Mouse (Mus musculus) kidney, adult 8-10 months (tissue): ENCODE measurements around the gene Gadd45gip1.
"Not testable (repeated sequence)": the region's sequence is repeated elsewhere in the genome, so short reads cannot be mapped to it uniquely, and the experiment has no call there.

Experiments
- DNase-seq, 2 experiments: peaks; one replicate each; pipeline ENCODE4 v3.0.0; 2022

Gadd45gip1 gene

DNA sequence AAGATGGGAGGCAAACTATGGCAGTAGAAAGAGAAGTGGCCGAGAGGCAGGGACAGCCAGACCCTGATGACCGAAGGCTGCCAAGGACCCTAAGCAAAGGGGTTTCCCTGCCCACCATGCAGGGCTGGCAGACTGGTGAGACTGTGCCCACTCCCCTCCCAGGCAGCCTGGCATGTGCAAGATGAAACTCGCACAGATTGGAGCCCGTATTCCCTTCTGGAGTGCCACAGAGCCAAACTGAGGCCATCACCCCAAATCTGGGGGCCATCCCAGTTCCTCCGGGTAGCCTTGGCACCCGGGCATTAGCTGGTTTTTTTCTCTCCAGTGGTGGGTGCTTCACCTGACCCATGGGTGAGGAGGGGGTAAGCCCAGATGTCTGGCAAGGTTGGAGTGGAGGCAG lies 33.4 kb upstream of the Gadd45gip1 start:
- no peak for DNase-seq

DNA sequence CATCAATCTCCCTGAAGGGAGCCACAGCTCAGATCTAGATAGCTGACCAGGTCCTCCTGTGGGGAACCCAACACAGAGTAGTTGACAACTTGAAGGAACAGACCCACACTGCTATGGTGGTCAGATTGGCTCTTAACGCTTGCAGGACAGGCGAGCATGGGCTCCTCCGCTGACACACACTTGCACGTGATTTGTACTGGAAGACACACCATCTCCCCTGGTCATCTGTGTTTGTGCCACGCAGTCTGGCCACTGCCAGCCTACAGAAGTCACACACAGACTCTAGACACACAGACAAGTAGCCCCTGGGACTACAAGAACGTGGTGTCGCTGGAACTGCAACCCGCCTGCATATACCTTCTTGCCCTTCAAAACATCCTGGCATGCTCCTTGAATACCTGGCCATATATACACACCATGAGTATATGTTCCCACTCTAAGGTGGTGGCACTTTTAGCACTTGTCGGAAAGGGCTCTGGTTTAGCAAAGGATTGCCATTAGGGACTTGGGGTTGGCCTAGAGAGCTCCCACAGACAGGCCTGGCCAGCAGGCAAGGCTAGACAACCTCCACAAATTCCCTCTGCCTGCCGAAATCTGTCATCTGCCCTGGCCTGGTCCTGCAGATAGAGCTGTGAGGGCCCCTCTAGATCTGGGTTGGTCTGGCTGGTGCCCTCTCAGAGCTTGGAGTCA lies 32.7 kb upstream of the Gadd45gip1 start:
- no peak for DNase-seq

DNA sequence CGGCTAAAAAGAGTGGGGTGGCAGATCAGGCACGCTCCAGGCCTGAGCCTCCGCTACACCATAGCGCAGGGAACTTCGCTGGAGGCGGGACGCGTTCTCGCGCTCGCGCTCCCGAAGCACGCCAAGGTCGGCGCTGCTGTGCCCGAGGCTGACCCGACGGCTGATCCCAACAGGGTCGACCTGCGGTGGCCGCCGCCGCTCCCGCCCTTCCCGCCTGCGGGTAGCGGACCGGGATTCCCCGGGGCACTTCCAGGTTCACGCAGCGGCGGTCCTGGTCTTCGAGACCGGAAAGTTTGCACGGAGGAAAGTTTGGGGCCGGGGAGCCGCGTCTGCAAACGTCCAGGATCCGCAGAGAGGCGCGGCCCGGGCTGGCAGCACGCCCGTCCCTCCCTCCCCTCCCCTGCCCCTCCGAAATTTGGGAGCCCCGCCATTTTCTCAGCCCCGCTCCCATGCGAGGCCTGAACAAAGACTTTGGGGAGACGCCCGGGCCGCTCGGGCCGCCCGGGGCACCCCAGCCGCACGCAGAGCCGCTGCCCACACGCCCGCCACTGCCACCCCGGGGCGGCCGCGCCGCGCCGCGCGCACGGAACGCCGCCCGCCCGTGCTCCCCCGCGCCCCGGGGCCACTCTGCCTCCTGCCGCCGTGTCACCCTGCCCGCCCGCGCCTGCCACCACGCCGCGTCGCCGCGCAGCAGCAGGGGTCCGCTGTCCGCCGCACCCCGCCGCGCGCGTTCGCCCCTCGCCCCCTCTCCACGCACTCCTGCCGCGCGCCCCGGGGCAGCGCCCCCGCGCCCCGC lies 32.0 kb upstream of the Gadd45gip1 start:
- peak; percentile 29 to 47 for DNase-seq

DNA sequence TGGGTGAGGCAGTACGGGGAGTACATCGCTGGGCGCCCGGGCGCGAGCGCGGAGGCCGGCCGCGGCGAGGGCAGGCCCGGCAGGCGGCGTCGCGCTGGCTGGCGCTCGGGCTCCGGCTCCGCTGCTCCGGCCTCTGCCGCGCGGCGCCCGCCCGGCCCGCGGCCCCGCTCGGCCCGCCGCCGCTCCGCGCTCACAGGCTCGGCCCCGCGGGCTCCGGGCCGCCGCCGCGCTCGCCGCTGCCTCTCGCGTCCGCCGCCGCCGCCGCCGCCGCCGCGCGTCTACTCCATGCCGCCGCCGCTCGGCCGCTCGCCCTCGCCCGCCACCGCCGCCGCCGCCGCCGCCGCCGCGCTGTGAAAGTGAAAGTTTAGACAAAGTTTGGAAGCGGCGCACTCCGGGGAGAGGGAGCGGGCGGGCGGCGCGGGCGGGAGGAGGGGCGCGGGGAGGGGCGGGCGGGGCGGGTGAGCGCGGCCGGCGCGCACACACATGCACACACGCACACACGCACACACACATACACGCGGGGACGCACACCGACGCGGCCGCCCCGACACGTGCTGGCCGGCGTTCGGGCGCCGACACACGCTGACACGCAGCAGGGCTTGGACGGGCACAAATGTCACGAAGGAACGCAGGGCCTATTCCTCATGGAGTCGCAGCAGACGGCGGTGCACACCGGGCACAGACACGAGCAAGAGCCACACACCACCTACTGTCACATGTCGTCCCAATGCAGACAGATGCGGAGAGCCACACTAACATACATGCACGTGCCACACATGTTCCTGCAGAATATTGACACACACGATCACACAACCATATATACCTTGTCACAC lies 31.1 kb upstream of the Gadd45gip1 start, which contains the start of gene Nfix:
Gene Nfix (minus strand): TSS at position 346 of the 833 bp plus-strand sequence.
- peak; percentile 58 to 63 for DNase-seq

DNA sequence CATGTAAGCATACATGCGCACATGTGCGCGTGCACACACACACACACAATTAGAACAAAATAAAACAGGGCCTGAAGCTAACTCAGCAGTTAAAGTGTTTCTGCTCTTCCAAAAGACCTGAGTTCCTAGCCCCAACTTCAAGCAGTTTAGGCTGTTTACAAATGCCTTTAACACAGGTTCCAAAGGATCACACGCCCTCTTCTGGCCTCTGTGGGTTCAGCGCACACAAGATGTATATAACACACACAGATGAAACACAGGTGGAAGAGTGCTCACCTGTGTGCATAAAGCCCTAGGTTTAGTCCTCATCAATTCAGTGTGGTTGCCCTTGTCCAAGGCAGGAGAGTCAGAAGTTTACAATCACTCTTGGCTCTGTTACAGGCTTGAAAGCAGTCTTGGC lies 25.3 kb upstream of the Gadd45gip1 start:
- no peak for DNase-seq

DNA sequence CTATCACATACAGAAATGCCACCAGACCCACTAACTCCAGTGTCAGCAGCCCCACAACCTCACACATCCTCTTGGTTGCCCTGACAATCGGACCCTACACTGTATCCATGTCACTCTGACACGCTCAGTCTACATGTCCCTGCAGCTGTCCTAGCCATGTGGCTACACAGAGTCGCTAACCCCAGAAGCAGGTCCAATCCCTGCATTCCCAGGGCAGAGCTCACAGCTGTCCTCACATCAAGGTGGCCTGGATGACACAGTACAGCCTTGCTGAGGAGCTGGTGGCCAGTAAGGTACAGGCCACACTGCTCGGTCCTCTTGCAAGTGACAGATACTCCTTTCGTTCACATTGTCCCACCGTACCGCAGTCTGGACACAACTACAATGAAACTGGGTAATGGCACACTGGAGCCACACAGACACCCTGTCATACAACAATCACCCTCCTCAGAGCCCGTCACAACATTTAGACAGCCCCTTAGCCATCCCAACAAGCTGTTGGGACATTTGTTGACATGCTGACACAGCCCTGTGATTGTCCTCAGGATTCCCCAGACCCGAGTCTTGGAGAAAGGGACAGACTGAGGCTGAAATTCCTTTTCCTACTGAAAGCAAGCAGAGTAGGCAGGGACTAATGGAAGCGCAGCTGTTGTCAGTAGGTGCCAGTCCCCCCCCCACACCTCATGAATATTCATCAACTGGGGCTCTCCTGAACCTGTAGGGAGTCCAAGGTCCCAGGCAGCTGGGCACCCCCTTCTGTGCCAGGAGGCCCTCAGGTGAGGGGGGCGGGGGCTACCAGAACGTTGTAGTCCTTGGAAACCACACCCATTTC lies 22.0 kb upstream of the Gadd45gip1 start:
- DNase-seq, result no peak

DNA sequence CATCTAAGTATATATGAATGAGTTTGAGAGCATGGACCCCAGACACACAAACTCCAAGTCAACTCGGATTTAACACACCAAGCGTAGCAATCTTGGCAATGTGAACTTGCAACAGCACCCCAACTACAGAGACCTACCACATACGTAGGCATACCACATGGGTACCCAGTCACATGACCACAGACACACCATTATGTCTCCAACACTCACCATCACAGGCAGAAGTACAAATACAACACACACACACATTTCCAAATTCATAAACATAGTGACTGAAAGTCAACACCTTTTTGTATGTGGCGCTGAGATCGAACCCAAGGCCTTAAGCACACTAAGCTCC lies 21.4 kb upstream of the Gadd45gip1 start:
- DNase-seq, result no peak

DNA sequence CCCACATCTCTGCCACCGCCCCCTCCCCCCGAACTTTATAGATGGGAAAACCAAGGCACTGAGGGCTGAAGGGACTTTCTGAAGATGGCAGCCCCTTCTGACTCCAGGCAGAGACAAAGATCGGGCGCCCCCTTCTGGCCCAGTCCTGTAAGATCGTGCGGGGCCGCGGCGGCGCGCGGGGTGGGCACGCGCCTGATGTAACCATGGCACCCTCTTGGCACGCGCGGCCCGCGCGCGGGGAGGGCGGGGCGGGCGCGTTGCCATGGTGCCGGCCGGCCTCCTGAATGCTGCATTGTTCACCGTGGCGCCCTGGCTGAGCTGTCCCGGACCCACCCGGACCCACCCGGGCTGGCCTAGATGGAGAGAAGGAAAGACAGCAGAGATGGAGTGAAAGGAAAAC lies 20.4 kb upstream of the Gadd45gip1 start:
- DNase-seq, result peak; percentile 84 to 92

DNA sequence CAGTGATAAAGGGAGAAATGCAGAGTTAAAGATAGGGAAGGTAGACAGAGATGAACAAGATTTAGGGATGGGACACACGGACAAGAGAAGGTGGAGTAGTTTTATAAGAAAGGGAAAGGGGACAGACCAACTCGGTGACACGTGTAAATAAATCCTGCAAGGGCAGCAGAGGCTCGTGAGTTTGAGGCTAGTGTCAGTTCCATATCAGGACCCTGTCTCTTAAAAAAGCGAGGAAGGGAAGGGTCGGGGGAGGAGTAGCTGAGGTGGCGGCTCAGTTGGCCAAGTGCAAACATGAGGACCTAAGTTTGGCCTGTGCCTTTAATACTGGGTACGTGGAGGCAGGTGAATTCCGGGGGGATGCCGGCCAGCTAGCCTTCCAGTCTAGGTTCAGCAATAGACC lies 20.0 kb upstream of the Gadd45gip1 start:
- no peak for DNase-seq

DNA sequence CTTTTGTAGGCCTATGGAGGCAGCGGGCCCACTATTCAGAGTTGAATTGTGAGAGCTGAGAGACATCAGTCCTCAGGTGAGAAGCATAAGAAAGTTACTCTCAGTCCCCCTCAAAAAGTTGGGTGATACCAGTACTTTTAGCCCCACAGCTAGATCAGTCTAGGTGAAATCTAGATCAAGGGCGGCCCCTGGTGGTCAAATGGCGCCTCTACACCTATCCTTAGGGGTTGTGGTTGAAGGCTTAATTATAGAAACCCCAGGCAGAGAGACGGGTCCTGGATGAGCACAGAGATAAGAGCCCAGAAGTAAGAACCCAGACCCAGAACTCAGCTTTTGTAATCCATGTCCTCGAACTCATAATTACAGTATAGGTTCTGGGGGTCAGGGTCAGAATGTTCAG lies 18.3 kb upstream of the Gadd45gip1 start:
- DNase-seq, result peak; percentile 67 to 86

DNA sequence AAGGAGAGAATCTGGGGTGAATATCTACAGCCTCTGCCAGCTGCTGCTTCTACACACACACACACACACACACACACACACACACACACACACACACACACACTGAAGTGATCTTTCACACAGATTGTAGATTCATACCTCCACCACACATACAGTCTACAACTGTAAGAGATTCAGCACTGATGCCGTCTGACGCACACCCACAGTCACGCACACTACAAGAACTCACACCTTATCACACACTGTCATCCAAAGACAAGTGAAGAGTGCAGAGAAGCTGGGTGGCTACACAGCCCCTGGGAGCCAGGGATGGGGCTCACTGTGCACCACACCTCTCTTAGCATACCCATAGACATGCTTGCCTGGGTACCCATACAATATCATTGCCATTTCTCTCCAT lies 17.5 kb upstream of the Gadd45gip1 start:
- DNase-seq, result no peak

DNA sequence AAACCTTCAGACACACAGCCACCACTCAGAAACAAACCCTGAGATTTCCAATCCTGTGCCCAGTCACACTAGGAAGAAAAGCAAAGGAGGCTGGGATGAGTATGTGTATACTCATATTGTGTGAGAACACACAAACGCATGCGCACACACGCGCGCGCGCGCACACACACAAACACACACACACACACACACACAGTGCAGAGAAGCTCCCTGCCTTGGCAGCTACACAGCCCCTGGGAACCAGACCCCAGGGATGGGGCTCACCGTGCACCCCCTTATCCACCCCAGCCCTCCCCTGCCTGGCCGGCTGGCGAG lies 17.1 kb upstream of the Gadd45gip1 start:
- DNase-seq, result no peak

DNA sequence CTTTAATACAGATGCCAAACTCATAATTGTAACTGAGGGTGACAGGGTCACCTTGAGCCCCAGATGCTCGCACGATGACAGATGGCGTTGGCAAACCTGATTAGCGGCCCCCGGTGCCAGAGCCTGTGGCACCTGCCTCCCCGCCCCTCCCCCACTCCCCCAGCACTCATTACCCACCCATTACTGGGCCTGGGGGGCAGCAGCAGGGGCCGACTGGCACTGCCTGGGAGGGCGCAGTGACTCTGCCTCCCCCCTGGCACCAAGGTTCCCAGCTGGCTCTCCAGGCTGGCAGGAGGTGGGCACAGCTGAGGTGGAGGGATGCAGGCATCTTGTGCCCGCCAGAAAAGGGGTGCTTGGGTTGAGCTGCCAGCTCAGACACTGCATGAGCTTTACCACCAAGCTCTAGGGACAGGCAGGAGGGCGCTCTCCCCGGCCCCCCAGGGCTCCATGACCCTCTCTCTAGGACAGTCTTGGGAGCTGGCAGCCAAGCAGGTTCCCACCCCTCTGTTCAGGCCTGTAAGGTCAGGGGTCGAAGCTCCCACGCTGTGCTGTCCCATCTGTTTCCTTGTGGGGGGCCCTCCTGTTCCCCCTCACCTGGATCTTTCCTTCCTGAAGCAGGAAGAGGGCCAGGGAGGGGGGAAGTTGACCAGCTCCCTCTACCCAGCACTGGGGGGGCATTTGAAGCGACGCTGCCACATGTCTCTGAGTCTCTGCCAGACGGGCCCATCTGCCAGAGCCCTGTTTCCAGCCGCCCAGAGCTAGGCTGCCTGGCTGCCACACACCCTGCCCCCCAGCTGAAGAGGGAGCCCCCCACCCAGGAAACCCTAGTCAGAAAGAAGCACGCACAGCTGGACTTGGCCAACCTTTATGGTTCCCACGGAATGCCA lies 16.5 kb upstream of the Gadd45gip1 start:
- DNase-seq, result no peak

DNA sequence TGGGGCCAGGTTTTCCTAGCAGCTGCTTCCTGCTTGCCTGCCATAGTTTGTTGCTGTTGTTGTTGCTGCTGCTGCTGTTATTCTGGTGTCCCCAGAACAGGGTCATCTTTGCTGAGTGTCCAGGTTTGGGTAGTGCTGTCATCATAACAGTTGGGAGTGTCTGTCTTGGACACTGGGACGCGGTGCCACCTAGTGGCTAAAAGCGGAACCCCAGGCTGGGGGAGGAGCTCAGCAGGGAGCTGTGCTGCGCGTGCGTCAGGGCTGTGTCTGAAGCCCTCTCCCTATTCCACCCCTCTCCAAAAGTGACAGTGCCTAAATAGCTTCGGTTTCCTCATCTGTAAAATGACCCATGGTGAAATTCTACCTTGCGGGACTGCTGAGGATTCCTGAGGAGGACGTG lies 15.8 kb upstream of the Gadd45gip1 start:
- peak; percentile 88 to 96 for DNase-seq

DNA sequence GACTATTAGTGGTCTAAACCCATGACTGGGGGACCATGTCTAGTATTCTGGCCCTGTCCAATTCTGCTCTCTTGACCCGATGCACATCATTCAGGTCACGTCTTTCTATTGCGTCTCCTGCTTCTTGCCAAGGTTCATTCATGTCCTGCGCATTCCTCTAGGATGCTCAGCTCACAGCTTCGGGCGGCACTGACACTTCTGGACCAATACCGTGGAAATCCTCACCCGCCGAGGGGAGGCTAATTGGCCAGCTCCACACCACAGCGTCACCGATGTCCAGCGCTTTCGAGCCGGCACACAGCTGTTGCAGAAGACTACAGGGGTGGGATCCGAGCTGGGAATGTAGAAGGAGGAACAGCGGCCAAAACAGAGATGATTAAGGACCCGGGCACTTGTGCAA lies 15.2 kb upstream of the Gadd45gip1 start:
- no peak for DNase-seq

DNA sequence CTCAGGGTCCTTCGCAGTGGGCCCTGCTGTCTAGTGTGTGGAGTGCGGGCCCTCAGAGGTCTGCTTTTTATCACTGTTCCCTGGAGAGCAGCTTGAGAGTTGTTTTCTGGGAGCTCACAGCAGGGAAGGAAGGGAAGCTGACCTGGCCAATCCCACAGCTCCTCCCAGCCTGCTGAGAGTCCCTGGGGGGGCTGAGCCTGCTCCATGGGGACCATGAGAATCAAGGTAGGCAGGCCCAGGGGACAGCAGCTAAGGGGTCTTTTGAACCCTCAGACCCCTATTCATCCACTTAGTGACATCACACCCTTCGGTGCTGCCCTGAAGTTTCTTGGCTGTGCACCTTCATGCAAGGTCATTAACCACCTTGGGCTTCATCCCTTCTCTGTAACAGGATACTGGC lies 8.6 kb upstream of the Gadd45gip1 start, which contains the start of gene Dand5:
Gene Dand5 (minus strand): TSS at position 101 of the 400 bp plus-strand sequence.
- no peak for DNase-seq

DNA sequence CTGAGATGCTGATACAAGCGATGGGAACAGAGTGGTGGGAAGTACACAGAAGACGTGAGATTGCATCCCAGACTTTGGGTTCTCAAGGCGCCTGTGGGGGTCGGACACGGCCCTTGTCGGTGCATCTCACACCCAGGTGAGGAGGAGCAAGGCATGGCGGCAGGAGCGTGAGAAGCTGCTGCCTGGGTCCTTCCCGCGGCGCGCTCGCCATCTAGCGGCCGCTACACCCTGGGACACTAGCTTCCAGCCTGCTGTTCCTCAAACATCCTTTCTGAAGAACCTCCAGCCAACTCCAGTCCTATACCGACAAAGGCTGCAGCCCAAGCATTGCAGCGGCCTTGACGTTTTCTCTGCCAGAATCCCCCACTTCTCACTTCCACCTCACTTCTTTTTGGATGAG lies 7.7 kb upstream of the Gadd45gip1 start:
- peak in 1 of 2 experiments; percentile 54 for DNase-seq

DNA sequence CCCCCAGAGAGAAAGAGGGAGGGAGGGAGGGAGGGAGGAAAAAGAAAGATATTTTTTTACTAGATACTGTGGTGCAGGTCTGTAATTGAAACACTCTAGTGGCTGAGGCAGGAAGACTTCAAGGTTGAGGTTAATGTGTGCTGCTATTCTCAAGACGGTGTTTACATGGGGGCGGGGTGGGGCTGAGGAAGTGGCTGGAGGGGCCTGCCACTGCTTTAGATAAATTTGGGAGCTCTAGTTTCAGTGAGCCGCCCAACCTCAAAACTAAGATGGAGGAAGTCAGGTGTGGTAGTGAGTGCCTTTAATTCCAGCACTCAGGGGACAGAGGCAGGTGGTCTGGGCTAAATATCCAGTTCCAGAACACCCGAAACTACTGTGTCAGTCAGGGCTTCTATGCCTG lies 5.7 kb upstream of the Gadd45gip1 start:
- DNase-seq, result no peak

DNA sequence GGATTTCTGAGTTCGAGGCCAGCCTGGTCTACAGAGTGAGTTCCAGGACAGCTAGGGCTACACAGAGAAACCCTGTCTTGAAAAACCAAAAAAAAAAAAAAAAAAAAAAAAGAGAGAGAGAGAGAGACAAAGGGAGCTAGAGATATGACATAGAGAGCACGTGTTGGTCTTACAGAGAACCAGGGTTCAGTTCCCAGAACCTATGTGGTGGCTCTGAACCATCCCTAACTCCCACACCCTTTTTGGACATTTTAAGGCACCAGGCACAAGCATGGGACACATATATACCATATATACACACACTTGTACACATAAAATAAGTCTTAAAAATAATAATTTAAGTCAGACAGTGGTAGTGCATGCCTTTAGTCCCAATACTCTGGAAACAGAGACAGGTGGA lies 4.8 kb upstream of the Gadd45gip1 start:
- not testable (repeated sequence) for DNase-seq

DNA sequence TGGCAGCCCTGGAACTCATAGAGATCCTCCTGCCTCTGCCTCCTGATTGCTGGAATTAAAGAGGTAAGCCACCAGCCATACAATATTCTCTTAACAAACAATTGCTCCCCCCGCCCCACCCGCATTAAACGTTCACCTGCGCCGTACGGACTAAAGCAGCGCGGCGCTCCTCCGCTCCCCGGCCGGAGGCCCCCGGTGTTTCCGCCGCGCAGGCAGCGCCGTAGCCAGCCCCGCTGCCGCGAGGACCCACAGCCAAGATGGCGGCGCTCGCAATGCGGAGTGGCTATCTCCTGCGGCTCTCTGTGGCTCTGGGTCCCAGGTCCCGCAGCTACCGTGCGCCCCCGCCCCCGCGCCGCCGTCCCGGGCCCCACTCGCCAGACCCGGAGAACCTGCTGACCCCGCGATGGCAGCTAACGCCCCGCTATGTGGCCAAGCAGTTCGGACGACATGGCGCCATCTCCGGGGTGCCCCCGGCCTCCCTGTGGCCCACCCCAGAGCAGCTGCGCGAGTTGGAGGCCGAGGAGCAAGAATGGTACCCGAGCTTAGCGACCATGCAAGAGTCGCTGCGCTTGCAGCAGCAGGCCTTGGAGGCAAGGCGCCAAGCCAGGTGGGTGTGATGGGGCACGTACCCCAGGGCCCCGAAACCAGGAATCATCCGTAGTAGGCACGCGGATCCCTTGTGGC lies 854 bp downstream of the Gadd45gip1 start:
- DNase-seq, result peak; percentile 63 to 73
